Mouse (Mus musculus) E14TG2a.4 (cell line): ENCODE results near the gene Vwa5b2.

Experiments used
- H3K27me3 ChIP-seq: 2 replicates; pipeline ENCODE4 v1.6.1; 2014; ENCODE audit warnings: low read length, control low read depth; ENCODE audit not compliant: insufficient read depth
- H3K36me3 ChIP-seq: 2 replicates; pipeline ENCODE4 v1.6.1; 2014; ENCODE audit warnings: low read length, control low read depth; ENCODE audit not compliant: insufficient read depth
- H3K4me1 ChIP-seq: replicated peaks from 2 replicates; pipeline ENCODE4 v1.6.1; 2014; ENCODE audit warnings: low read depth, low read length, control low read depth
- H3K4me3 ChIP-seq: replicated peaks from 2 replicates; pipeline ENCODE4 v1.5.1; 2014; ENCODE audit warnings: mild to moderate bottlenecking, low read length
- H3K9me3 ChIP-seq: 2 replicates; pipeline ENCODE4 v1.6.1; 2014; ENCODE audit warnings: low read length, control low read depth
- CTCF ChIP-seq: conservative IDR thresholded peaks from 2 replicates; pipeline ENCODE4 v1.5.1; 2014; ENCODE audit warnings: low read length
- NANOG ChIP-seq: IDR thresholded peaks from 2 replicates; pipeline ENCODE4 v1.6.1; 2014; ENCODE audit warnings: borderline replicate concordance, low read length, mixed read lengths
- POU5F1 ChIP-seq: IDR thresholded peaks from 2 replicates; pipeline ENCODE4 v1.6.1; 2014; ENCODE audit warnings: low read length, borderline replicate concordance

The Vwa5b2 gene

DNA sequence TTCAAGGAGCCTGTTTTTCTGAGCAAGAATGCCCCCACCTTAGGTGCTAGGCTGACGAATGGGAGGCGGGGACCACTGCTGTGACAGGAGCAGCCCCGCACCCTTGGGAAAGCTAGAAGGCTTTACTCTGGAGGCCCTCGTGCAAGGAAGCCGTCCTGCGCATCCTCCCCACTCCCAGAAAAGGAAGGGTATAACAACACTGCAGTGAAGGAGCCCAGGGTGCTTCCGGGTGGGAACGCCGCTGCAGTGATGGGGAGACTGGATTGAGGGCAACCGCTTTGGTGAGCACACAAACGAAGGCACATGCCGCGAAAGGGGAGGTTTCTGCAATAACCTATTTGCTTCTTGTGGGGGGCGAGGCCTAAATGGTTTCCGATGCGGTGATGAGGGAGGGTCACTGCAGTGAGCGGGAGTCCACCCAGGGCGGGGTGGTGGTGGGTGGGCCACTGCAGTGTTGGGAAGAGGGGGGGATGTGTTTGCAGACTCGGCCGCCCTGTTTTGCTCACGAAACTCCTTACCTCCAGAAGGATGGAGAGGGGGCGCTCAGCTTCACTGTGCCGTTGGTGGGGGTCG lies at the start of gene Vwa5b2:
TSS of gene Vwa5b2 (plus strand) at position 106 of the 573 bp plus-strand sequence.
- peaks cover 24% of the 10 kb centered on the region for H3K4me1 ChIP-seq

DNA sequence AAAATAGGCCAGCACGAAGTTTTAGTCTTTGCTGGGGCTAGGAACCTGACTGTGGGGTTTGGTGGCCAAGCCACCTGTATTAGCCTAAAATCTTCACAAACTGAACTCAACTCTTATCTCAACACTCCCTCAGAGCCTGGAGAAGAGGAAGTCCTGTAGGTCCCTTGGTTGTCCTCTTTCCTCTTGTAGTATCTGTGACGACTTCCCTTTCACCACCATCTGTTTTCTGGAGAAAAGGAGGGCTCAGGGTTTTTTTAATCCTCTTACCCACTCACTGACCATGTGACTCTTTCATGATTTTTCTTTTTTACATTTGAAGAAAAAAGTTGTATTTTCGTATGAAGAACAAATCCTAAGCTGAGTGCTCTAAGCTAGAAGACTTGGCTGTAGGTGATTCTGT lies 49.6 kb upstream of the Vwa5b2 start:
- Histone ChIP-seq H3K36me3 (peaks cover 70% of the 10 kb centered on the region), H3K4me1 (peaks cover 65% of the 10 kb centered on the region), H3K9me3 (no peaks in the 10 kb centered on the region), H3K27me3 (no peaks in the 10 kb centered on the region), H3K4me3 (peak overlapping the region; percentile 32; the same call in 1 of the 2 replicates)
- TF ChIP-seq POU5F1 (no peak), CTCF (no peak), NANOG (no peak)

More for the DNA sequence above, at the start of gene Vwa5b2:
- no peaks in the 10 kb centered on the region for H3K36me3 ChIP-seq
- TF ChIP-seq NANOG: no peak
- no peaks in the 10 kb centered on the region for H3K9me3 ChIP-seq
- H3K27me3 ChIP-seq: peaks cover 66% of the 10 kb centered on the region
- peak within 1 kb of the TSS; percentile 78 for H3K4me3 ChIP-seq

DNA sequence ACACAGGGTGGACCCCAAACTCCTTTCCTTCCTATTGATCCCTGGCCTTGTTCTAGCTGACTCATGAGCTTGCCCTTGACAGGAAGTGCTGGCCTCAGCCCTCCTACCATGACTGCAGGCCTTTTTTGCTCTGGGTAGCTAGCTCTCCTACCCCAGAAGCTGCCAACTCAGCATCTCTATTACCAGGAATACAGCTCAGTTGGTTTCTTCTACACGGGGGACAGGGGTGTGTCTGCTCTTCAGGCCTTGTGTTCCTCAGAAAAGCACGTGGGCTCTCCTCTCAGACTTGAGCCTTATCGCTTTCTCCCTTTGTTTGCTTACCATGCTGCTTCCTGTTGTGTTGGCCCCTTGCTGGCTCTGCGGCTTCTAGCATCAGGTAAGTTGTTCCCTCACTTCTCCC lies 48.8 kb upstream of the Vwa5b2 start:
- Histone ChIP-seq H3K36me3 (peaks cover 78% of the 10 kb centered on the region), H3K4me1 (peaks cover 70% of the 10 kb centered on the region), H3K4me3 (peak overlapping the region; percentile 32; the same call in 1 of the 2 replicates), H3K27me3 (no peaks in the 10 kb centered on the region), H3K9me3 (no peaks in the 10 kb centered on the region)
- TF ChIP-seq NANOG (peak; percentile 39; the same call in 1 of the 2 replicates), CTCF (no peak)

DNA sequence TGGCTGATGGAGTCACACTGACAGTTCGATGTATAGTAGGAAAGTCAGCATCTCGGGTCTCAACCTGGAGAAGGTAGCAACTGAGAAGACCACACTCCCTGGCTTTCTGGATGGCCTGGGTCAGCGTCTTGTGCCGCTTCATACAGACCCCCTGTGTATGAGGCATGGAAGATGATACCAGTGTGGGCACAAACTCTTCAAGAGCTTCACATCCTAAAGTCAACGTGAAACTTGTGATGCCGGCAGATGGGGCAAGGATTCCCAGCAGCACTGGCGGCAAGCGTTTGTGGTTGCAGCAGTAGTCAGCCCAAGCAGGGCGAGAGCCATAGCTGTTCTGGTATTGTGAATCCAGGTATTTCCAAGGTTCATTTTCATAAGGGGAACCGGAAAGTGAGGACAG lies 43.6 kb upstream of the Vwa5b2 start:
- Histone ChIP-seq H3K9me3 (no peaks in the 10 kb centered on the region), H3K4me1 (peaks cover 57% of the 10 kb centered on the region), H3K4me3 (no peak overlapping the region), H3K27me3 (no peaks in the 10 kb centered on the region), H3K36me3 (peaks cover 69% of the 10 kb centered on the region)
- TF ChIP-seq POU5F1: no peak
- TF ChIP-seq CTCF: no peak
- TF ChIP-seq NANOG: no peak

DNA sequence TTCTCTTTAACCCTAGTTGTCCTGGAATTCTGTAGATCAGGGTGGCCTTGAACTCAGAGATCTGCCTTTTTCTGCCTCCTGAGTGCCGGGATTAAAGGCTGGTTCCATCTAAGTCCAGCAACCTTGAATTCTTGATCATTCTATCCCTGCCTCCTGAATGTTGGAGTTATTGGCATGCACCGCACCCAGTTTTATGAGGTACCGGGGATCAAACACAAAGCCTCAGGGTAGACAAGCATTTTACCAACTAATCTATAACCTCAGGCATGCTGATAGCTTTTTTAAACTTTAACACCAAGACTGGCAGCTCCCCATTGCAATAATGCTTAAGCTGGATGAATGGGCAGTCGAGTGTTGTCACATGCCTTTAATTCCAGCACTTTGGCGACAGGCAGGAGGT lies 41.8 kb upstream of the Vwa5b2 start:
- Histone ChIP-seq H3K36me3 (peaks cover 68% of the 10 kb centered on the region), H3K4me1 (peaks cover 43% of the 10 kb centered on the region), H3K9me3 (no peaks in the 10 kb centered on the region), H3K27me3 (no peaks in the 10 kb centered on the region), H3K4me3 (peak overlapping the region; percentile 97)
- TF ChIP-seq NANOG: 0 out of 2 replicates have a peak, but pooled peaks have one; percentile 19
- no peak for TF ChIP-seq CTCF
- TF ChIP-seq POU5F1: no peak

DNA sequence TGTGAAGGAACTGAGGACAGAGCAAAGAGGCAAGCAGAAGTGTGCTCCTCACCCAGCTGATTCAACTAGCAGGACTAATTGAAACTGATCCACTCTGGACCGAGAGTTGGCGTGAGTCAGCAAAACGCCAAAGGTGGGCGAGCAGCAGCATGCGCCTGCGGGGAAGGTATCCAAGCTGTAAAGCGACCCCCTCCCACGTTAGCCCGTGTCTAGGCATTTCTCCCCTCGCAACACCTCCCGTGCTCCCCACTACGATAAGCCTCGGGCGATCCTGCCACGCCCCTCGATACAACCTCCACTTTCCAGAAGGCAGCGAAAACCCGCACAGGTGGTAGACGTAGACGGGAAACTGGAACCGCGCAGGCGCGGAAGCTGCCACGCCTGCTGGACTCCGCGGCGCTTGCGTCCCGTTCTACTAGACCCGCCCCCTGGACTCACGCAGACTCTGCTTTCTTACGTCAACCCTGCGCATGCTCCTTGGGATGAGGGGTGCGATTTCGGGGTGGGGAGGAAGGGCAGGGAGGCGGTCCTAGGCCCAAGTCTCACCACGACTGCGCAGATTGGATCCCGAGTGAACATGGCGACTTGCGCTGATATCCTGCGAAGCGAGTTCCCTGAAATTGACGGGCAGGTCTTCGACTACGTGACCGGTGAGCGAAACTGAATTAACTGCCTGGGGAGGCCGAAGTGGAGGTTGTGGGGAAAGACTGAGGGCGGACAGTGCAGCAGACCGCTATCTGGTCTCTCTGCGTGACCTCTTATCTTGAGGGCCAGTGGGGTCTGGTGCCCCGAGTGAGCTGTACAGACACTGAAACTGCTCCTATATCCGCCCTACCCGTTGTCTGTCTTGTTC lies 40.9 kb upstream of the Vwa5b2 start, which contains the start of gene Abcf3:
TSS of gene Abcf3 (plus strand) at position 482 of the 853 bp plus-strand sequence.
- Histone ChIP-seq H3K4me1 (peaks cover 43% of the 10 kb centered on the region), H3K36me3 (peaks cover 69% of the 10 kb centered on the region), H3K9me3 (no peaks in the 10 kb centered on the region), H3K27me3 (no peaks in the 10 kb centered on the region), H3K4me3 (peak within 1 kb of the TSS; percentile 97)
- TF ChIP-seq POU5F1 (no peak), CTCF (no peak), NANOG (no peak)

DNA sequence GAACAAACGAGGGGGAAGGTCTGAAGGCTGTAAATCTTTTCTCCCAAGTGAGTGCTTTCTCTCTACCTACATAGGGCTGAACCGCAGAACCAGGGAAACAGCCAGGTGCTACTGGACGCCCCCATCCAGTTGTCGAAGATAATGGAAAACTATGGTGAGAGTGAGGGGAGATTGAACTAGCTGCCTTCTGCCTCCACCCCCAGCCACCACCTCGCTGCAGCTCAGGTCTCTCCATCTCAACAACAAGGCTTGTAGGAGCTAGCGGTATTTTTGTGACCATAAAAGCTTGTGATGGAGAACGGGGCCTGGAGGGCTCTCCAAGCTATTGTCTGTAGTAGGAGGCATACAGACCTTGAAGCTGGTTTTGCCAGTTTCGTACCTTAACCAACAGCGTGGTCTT lies 40.1 kb upstream of the Vwa5b2 start:
- peaks cover 43% of the 10 kb centered on the region for H3K4me1 ChIP-seq
- H3K4me3 ChIP-seq: peak overlapping the region; percentile 97
- TF ChIP-seq NANOG (no peak), CTCF (no peak), POU5F1 (no peak)
- no peaks in the 10 kb centered on the region for H3K27me3 ChIP-seq
- peaks cover 70% of the 10 kb centered on the region for H3K36me3 ChIP-seq
- H3K9me3 ChIP-seq: no peaks in the 10 kb centered on the region

DNA sequence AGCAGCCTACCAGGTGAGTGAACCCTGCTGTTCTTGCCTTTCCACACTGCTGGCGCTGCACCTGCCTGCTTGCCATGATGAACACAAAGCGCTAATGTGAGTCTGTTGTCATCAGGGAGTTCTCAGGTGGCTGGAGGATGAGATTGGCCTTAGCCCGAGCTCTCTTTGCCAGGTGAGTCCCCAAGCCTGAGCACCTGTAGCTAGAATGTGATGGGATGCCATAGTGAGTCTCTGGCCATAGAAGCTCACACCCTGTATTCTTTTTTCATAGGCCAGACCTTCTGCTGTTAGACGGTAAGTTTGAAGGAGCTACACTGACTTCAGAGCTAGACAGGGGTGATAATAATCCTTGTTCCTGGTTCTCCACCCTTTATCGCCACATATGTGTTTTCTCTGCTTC lies 37.6 kb upstream of the Vwa5b2 start:
- H3K27me3 ChIP-seq: no peaks in the 10 kb centered on the region
- TF ChIP-seq CTCF (no peak), POU5F1 (no peak), NANOG (no peak)
- no peaks in the 10 kb centered on the region for H3K9me3 ChIP-seq
- H3K4me3 ChIP-seq: no peak overlapping the region
- H3K4me1 ChIP-seq: peaks cover 32% of the 10 kb centered on the region
- H3K36me3 ChIP-seq: peaks cover 72% of the 10 kb centered on the region
